Mouse (Mus musculus) adrenal gland, postnatal 36 days (tissue): ENCODE data around the gene Twf2. TPM values are rescaled to one million over a fixed set of nuclear protein-coding genes. Genes with fewer than 3 reads are reported as not detected.
"Not testable (repeated sequence)": the region's sequence is repeated elsewhere in the genome, so short reads cannot be mapped to it uniquely, and the experiment has no call there.

ENCODE experiments used
- DNase-seq, 2 experiments: peaks; one replicate each; pipeline ENCODE4 v3.0.0; 2021; ENCODE audit warnings: mixed read lengths in 1 of 2
- long read RNA-seq, 2 experiments: library from polyadenylated mRNA; stranded (forward); transcript quantifications; one replicate each; pipeline ENCODE4 v2.0.0; 2021; ENCODE audit warnings: borderline sequencing depth in 2 of 2
- total RNA-seq, 2 experiments: library from RNA; stranded (reverse); gene quantifications; 2 replicates each; pipeline ENCODE4 v1.2.3; 2021

The Twf2 gene
- 100 to 1,000 TPM in 1 of 2 experiments, 10 to 100 TPM in 1; 64.8 to 117 TPM for total RNA-seq
- long read RNA-seq, experiment 1, transcript Twf2-201 (9 exons, 1,596 nt), result major isoform, 184 of 217 reads
- long read RNA-seq, experiment 1, transcript Twf2-204 (8 exons, 1,508 nt), result minor isoform, 7 of 217 reads
- long read RNA-seq, experiment 1, partial matches to known transcripts, result 6 of 217 reads
- long read RNA-seq, experiment 1, other reads (novel, unspliced or antisense), result 17 of 217 reads
- long read RNA-seq, experiment 2, transcript Twf2-201 (9 exons, 1,596 nt), result major isoform, 55 of 65 reads
- long read RNA-seq, experiment 2, partial matches to known transcripts, result 2 of 65 reads
- long read RNA-seq, experiment 2, other reads (novel, unspliced or antisense), result 5 of 65 reads

GRCm38 (mm10) chr9:106202819-106203636 is at the start of gene Twf2:
Gene Twf2, plus strand, starts transcription at chr9:106203108.
- DNase-seq, result peak; percentile 94 to 97

GRCm38 (mm10) chr9:106154106-106154505 is 48.8 kb upstream of the Twf2 start:
- peak; percentile 88 to 89 for DNase-seq

- DNase-seq, result peak; percentile 62 to 69
Measured at GRCm38 (mm10) chr9:106156419-106156818, 46.5 kb upstream of the Twf2 start.

GRCm38 (mm10) chr9:106156921-106157622 is 45.8 kb upstream of the Twf2 start:
- DNase-seq, result no peak

GRCm38 (mm10) chr9:106157623-106157925 is 45.3 kb upstream of the Twf2 start:
- DNase-seq, result no peak

GRCm38 (mm10) chr9:106158037-106158491 is 44.8 kb upstream of the Twf2 start, which contains the start of gene Glyctk:
Gene Glyctk, minus strand, starts transcription at chr9:106158138.
- DNase-seq, result no peak

- no peak for DNase-seq
Measured at GRCm38 (mm10) chr9:106159237-106159636, 43.7 kb upstream of the Twf2 start.

GRCm38 (mm10) chr9:106159784-106160301 is 43.1 kb upstream of the Twf2 start:
- peak; percentile 97 for DNase-seq

GRCm38 (mm10) chr9:106160426-106160825 is 42.5 kb upstream of the Twf2 start:
- no peak for DNase-seq

GRCm38 (mm10) chr9:106166709-106167108 is 36.2 kb upstream of the Twf2 start:
- no peak for DNase-seq

- DNase-seq, result no peak
Measured at GRCm38 (mm10) chr9:106167241-106167640, 35.7 kb upstream of the Twf2 start.

GRCm38 (mm10) chr9:106167703-106168102 is 35.2 kb upstream of the Twf2 start:
- DNase-seq, result no peak

- not testable (repeated sequence) for DNase-seq
Measured at GRCm38 (mm10) chr9:106169006-106169405, 33.9 kb upstream of the Twf2 start.

GRCm38 (mm10) chr9:106169917-106170316 is 33.0 kb upstream of the Twf2 start:
- DNase-seq, result no peak

GRCm38 (mm10) chr9:106170556-106171345 is 32.2 kb upstream of the Twf2 start, which contains the start of gene Wdr82:
Gene Wdr82, plus strand, starts transcription at chr9:106170928.
- DNase-seq, result peak; percentile 92 to 96

GRCm38 (mm10) chr9:106171346-106172158 is 31.4 kb upstream of the Twf2 start:
- DNase-seq, result peak; percentile 81 to 91

- no peak for DNase-seq
Measured at GRCm38 (mm10) chr9:106172527-106172926, 30.4 kb upstream of the Twf2 start.

GRCm38 (mm10) chr9:106173363-106173762 is 29.5 kb upstream of the Twf2 start:
- no peak for DNase-seq

GRCm38 (mm10) chr9:106175552-106176200 is 27.2 kb upstream of the Twf2 start:
- DNase-seq, result no peak

- DNase-seq, result no peak
Measured at GRCm38 (mm10) chr9:106176769-106177168, 26.1 kb upstream of the Twf2 start.
